Mouse (Mus musculus): ENCODE results near the gene Slc39a11. TPM values are rescaled to one million over a fixed set of nuclear protein-coding genes. Genes with fewer than 3 reads are reported as not detected.
A peak's percentile ranks its signal among the peaks of the same experiment; 100 is the strongest.
"Not testable (repeated sequence)": the region's sequence is repeated elsewhere in the genome, so short reads cannot be mapped to it uniquely, and the experiment has no call there.

Gene Slc39a11
- total and polyA plus RNA-seq, 2 experiments from 2014 or later: 40.4 to 62.5 TPM

DNA sequence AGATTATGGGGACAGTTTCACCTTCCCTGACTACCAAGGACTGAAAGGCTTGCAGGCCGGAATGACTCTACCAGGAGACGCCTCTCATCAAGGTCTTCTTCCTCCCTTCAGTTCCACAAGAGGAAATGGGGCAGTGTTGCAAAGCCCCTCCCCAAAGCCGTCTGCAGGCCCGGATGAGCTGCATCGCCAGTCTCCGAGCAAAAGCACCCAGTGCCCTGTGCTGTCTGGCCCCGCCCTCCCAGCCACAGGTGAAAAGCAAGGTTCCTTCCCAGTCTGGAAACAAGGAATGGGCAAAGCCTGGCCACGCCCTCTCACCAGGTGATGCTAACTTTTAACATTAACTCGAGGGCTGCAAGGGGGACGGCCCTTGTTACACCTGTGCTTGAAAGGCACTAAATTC lies 16.8 kb upstream of the Slc39a11 start:
- no peaks in the 10 kb centered on the region for H3K4me1 ChIP-seq (ENCODE audit: insufficient read depth, low read length)

DNA sequence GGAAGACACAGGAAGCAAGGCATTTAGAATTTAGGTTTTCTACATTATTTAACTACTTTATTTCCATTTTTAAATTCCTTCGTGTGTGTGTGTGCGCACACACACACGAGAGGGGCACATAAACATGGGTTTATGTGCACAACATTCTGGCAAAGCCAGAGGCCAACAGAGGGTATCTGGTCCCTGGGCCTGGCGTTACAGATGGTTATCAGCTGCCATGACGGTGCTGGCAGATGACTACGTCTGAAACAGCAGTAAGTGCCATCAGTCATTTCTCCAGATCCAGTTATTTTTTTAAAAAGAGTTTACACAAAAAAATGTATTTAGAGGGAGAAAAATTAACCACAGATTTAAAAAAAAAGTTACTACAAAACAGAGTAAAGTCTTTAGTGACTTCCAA lies 16.3 kb upstream of the Slc39a11 start:
- H3K27ac ChIP-seq (ENCODE audit: low read depth, low read length): no peak overlapping the region
- H3K9me3 ChIP-seq (ENCODE audit: low read length): no peaks in the 10 kb centered on the region
- WGBS: 83% methylated on average over 6 of the region's 6 CpGs
- no peaks in the 10 kb centered on the region for H3K4me1 ChIP-seq (ENCODE audit: insufficient read depth, low read length)
- H3K27me3 ChIP-seq (ENCODE audit: insufficient read depth, low read length): no peaks in the 10 kb centered on the region
- no peak overlapping the region for H3K9ac ChIP-seq (replicated peaks; ENCODE audit: low read length, poor library complexity, severe bottlenecking)
- H3K36me3 ChIP-seq (ENCODE audit: insufficient read depth, low read length): peaks cover 25% of the 10 kb centered on the region
- H3K4me2 ChIP-seq (ENCODE audit: low read depth, low read length, poor library complexity, severe bottlenecking): no peak overlapping the region
- DNase-seq (ENCODE audit: low spot score) (no peak), ATAC-seq (ENCODE audit: low FRiP score) (no peak)
- no peak overlapping the region for H3K4me3 ChIP-seq (ENCODE audit: low read depth, low read length)
- TF ChIP-seq CTCF (IDR thresholded peaks at IDR 0.05): no peak

More for the DNA sequence above, 16.8 kb upstream of the Slc39a11 start:
- no peak for DNase-seq (ENCODE audit: low spot score)
- no peak for ATAC-seq (ENCODE audit: low FRiP score)
- Histone ChIP-seq H3K9me3 (ENCODE audit: low read length) (no peaks in the 10 kb centered on the region), H3K4me2 (ENCODE audit: low read depth, low read length, poor library complexity, severe bottlenecking) (no peak overlapping the region), H3K36me3 (ENCODE audit: insufficient read depth, low read length) (peaks cover 24% of the 10 kb centered on the region), H3K27ac (ENCODE audit: low read depth, low read length) (no peak overlapping the region), H3K9ac (replicated peaks; ENCODE audit: low read length, poor library complexity, severe bottlenecking) (no peak overlapping the region), H3K4me3 (ENCODE audit: low read depth, low read length) (no peak overlapping the region), H3K27me3 (ENCODE audit: insufficient read depth, low read length) (no peaks in the 10 kb centered on the region)
- 70% methylated on average over 10 of the region's 10 CpGs for WGBS
- TF ChIP-seq CTCF (IDR thresholded peaks at IDR 0.05): no peak

DNA sequence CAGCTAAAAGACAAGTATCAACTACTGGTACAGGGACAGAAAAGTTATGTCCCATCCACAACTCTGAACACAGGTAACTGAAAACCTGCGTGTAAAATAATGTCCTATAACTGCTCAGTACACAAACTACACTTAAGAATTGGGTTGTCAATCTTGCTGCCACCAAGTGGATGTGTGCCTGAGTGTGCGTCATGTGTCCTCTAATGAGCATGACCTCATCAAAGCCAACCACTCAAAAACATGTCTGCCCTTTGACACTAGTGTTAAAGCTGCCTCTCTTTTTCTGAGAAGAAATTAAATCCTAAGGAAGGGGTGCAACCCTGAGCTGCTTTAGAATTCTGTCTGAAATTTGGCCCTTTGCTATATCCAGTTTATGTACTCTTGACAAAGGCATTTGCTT lies 14.4 kb upstream of the Slc39a11 start:
- H3K9ac ChIP-seq (replicated peaks; ENCODE audit: low read length, poor library complexity, severe bottlenecking): no peak overlapping the region
- no peaks in the 10 kb centered on the region for H3K4me1 ChIP-seq (ENCODE audit: insufficient read depth, low read length)
- H3K4me3 ChIP-seq (ENCODE audit: low read depth, low read length): no peak overlapping the region
- no peaks in the 10 kb centered on the region for H3K9me3 ChIP-seq (ENCODE audit: low read length)
- no peak overlapping the region for H3K4me2 ChIP-seq (ENCODE audit: low read depth, low read length, poor library complexity, severe bottlenecking)
- DNase-seq (ENCODE audit: low spot score) (no peak), ATAC-seq (ENCODE audit: low FRiP score) (no peak)
- WGBS: 58% methylated on average over 2 of the region's 2 CpGs
- H3K27me3 ChIP-seq (ENCODE audit: insufficient read depth, low read length): no peaks in the 10 kb centered on the region
- no peak overlapping the region for H3K27ac ChIP-seq (ENCODE audit: low read depth, low read length)
- TF ChIP-seq CTCF (IDR thresholded peaks at IDR 0.05): no peak
- H3K36me3 ChIP-seq (ENCODE audit: insufficient read depth, low read length): peaks cover 33% of the 10 kb centered on the region

DNA sequence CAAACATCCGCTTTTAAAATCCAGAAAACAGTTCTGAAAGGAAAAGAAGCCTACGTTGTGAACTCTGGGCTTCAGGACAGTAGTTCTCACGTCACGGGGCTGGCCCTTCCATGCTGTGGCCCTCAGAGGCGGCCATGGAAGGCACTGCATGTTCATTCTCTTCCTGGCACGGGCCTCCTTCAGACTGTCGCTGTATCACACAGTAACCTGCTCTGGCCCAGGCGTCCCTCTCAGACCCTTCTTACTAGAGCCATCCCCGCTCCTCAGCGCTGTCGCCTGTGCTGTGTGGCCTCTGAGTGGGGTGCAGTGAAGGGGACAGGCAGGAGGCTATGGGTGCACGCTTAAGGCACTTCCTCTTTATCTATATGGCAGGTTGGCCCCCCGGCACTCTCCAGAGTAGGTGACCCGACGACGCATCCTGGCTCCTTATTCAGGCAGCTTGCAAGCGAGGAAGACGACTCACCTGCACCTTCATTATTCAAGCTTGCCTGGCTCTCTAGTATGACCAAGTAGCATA lies 12.0 kb upstream of the Slc39a11 start:
- Histone ChIP-seq H3K9me3 (ENCODE audit: low read length) (no peaks in the 10 kb centered on the region), H3K4me2 (ENCODE audit: low read depth, low read length, poor library complexity, severe bottlenecking) (no peak overlapping the region), H3K27ac (ENCODE audit: low read depth, low read length) (no peak overlapping the region), H3K9ac (replicated peaks; ENCODE audit: low read length, poor library complexity, severe bottlenecking) (no peak overlapping the region), H3K27me3 (ENCODE audit: insufficient read depth, low read length) (no peaks in the 10 kb centered on the region), H3K36me3 (ENCODE audit: insufficient read depth, low read length) (peaks cover 48% of the 10 kb centered on the region), H3K4me3 (ENCODE audit: low read depth, low read length) (no peak overlapping the region), H3K4me1 (ENCODE audit: insufficient read depth, low read length) (no peaks in the 10 kb centered on the region)
- 92% methylated on average over 18 of the region's 18 CpGs for WGBS
- TF ChIP-seq CTCF (IDR thresholded peaks at IDR 0.05): no peak
- DNase-seq (ENCODE audit: low spot score) (no peak), ATAC-seq (ENCODE audit: low FRiP score) (no peak)

DNA sequence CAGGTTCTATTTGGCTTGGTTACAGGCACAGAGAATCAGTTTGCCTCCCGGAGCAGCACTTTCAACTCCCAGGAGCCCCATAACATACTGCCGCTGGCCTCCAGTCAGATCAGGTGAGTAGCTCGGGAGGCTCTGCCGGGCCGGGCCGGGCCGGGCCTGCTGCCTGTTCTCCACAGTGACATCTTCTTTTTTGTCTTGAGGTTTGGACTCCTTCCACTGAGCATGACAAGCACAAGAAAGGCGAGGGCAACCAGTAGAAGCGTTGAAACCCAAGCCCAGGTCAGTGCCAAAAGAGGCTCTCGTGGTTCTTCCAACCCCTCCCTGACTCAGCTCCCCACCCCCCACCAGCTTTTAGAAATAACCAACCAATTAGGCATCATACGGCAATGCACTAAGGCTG lies 11.1 kb upstream of the Slc39a11 start:
- no peaks in the 10 kb centered on the region for H3K27me3 ChIP-seq (ENCODE audit: insufficient read depth, low read length)
- ATAC-seq (ENCODE audit: low FRiP score): no peak
- H3K4me1 ChIP-seq (ENCODE audit: insufficient read depth, low read length): no peaks in the 10 kb centered on the region
- DNase-seq (ENCODE audit: low spot score): no peak
- no peak overlapping the region for H3K4me3 ChIP-seq (ENCODE audit: low read depth, low read length)
- no peak overlapping the region for H3K27ac ChIP-seq (ENCODE audit: low read depth, low read length)
- no peak overlapping the region for H3K4me2 ChIP-seq (ENCODE audit: low read depth, low read length, poor library complexity, severe bottlenecking)
- H3K36me3 ChIP-seq (ENCODE audit: insufficient read depth, low read length): peaks cover 58% of the 10 kb centered on the region
- H3K9me3 ChIP-seq (ENCODE audit: low read length): no peaks in the 10 kb centered on the region
- TF ChIP-seq CTCF (IDR thresholded peaks at IDR 0.05): no peak
- no peak overlapping the region for H3K9ac ChIP-seq (replicated peaks; ENCODE audit: low read length, poor library complexity, severe bottlenecking)
- WGBS: 93% methylated on average over 11 of the region's 11 CpGs

DNA sequence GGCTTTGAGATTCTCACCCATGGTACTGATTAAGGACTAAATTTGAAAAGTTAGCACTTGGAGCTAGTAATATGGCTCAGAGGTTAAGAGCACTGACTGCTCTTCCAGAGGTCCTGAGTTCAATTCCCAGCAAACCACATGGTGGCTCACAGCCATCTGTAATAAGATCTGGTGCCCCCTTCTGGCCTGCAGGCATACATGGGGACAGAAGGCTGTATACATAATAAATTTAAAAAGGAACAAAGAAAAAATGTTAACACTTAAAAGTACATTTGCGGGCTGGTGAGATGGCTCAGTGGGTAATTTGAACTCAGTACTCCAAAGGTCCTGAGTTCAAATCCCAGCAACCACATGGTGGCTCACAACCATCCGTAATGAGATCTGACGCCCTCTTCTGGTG lies 10.3 kb upstream of the Slc39a11 start:
- not testable (repeated sequence) for DNase-seq (ENCODE audit: low spot score)
- WGBS: 100% methylated on average over 3 of the region's 3 CpGs

More for the DNA sequence above, 10.3 kb upstream of the Slc39a11 start:
- not testable (repeated sequence) for H3K4me2 ChIP-seq (ENCODE audit: low read depth, low read length, poor library complexity, severe bottlenecking); H3K27ac ChIP-seq (ENCODE audit: low read depth, low read length); H3K9ac ChIP-seq (replicated peaks; ENCODE audit: low read length, poor library complexity, severe bottlenecking); H3K9me3 ChIP-seq (ENCODE audit: low read length); H3K4me3 ChIP-seq (ENCODE audit: low read depth, low read length); ATAC-seq (ENCODE audit: low FRiP score); H3K4me1 ChIP-seq (ENCODE audit: insufficient read depth, low read length); H3K27me3 ChIP-seq (ENCODE audit: insufficient read depth, low read length)
- H3K36me3 ChIP-seq (ENCODE audit: insufficient read depth, low read length): peaks cover 65% of the 10 kb centered on the region
- peak; percentile 35 for TF ChIP-seq CTCF (IDR thresholded peaks at IDR 0.05)

Data from midbrain, postnatal 0 days (tissue).